Mouse (Mus musculus): ENCODE measurements around the gene Llcfc1. TPM values are rescaled to one million over a fixed set of nuclear protein-coding genes. Genes with fewer than 3 reads are reported as not detected.
A peak's percentile ranks its signal among the peaks of the same experiment; 100 is the strongest.

Llcfc1 gene
- polyA plus RNA-seq, 1 experiment from 2014 or later, result 0.49 TPM

DNA sequence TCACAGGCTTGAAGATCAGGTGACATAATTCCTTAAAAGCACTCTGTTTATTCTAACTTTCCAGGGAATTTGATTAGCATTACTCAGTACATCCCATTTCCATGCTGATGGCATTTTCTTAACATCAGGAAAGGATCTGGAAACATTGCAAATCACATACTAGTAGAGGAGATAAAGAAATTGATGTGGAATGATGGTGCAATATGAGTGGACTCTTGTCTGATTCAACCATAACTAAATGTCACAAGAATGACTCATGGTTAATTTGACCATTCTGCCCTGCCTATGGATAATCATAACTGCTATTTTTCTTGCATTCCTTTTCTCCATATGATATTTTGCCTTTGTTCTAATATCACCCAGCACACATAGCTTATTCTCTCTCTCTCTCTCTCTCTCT lies 8.0 kb downstream of the Llcfc1 start:
- no peak overlapping the region for H3K27ac ChIP-seq
- H3K4me3 ChIP-seq (replicated peaks; ENCODE audit: low read depth, low read length), result no peak overlapping the region
- no peak overlapping the region for H3K9ac ChIP-seq (ENCODE audit: low read depth, low read length)
- H3K4me1 ChIP-seq (replicated peaks; ENCODE audit: insufficient read depth, low read length), result no peaks in the 10 kb centered on the region
- no peak for DNase-seq (ENCODE audit: low spot score)
- H3K27me3 ChIP-seq (ENCODE audit: insufficient read depth, low read length), result no peaks in the 10 kb centered on the region
- no peak overlapping the region for H3K4me2 ChIP-seq (ENCODE audit: low read length)
- no peaks in the 10 kb centered on the region for H3K9me3 ChIP-seq (replicated peaks; ENCODE audit: low read length)
- H3K36me3 ChIP-seq (ENCODE audit: insufficient read depth, low read length), result no peaks in the 10 kb centered on the region
- ATAC-seq (replicated peaks; ENCODE audit: low FRiP score, low read depth), result no peak
- no peak for TF ChIP-seq CTCF (IDR thresholded peaks at IDR 0.05; ENCODE audit: low read depth)

DNA sequence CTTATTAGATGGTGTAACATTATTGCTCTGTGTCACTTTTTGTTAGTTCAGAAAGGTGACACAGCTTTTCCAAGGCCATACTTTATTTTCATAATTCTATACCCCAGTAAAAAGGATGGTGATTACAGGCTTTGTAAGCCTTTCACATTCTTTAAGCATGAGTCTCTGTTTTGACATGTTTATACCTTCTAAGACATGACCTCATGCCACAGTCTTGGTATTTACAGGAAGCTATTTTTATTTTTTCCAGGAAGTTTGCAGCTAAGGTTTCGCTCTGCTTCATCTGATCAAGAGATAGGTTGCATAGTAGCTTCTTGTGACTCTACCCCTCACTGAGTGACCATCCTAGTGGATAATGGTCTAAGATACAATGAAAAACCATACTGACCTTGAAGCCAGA lies 10.2 kb downstream of the Llcfc1 start:
- Histone ChIP-seq H3K4me3 (replicated peaks; ENCODE audit: low read depth, low read length) (no peak overlapping the region), H3K27ac (no peak overlapping the region), H3K9ac (ENCODE audit: low read depth, low read length) (no peak overlapping the region), H3K27me3 (ENCODE audit: insufficient read depth, low read length) (no peaks in the 10 kb centered on the region), H3K9me3 (replicated peaks; ENCODE audit: low read length) (no peaks in the 10 kb centered on the region), H3K4me1 (replicated peaks; ENCODE audit: insufficient read depth, low read length) (no peaks in the 10 kb centered on the region), H3K4me2 (ENCODE audit: low read length) (no peak overlapping the region), H3K36me3 (ENCODE audit: insufficient read depth, low read length) (no peaks in the 10 kb centered on the region)
- no peak for TF ChIP-seq CTCF (IDR thresholded peaks at IDR 0.05; ENCODE audit: low read depth)
- 66% methylated on average over 1 of the region's 1 CpGs for WGBS
- no peak for DNase-seq (ENCODE audit: low spot score)
- no peak for ATAC-seq (replicated peaks; ENCODE audit: low FRiP score, low read depth)

DNA sequence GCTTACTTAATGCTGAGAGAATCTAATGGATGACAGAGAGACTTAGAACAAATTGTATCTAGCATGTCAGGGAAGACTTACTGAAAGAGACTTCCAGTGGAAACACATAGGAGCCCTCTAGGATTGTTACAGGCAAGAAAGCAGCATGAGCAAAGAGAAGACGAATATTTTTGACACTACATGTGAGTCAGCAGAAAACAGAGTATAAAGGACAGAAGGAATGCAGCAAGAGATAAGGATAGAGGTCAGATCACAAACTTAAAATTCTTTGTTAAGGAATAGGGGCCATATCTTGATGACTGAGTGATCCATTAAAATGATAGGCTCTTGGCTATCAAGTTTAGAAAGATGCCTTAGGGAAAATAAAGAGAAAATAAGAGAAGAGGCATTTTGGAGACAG lies 17.0 kb downstream of the Llcfc1 start:
- WGBS, result 87% methylated on average over 1 of the region's 1 CpGs
- no peak for TF ChIP-seq CTCF (IDR thresholded peaks at IDR 0.05; ENCODE audit: low read depth)

DNA sequence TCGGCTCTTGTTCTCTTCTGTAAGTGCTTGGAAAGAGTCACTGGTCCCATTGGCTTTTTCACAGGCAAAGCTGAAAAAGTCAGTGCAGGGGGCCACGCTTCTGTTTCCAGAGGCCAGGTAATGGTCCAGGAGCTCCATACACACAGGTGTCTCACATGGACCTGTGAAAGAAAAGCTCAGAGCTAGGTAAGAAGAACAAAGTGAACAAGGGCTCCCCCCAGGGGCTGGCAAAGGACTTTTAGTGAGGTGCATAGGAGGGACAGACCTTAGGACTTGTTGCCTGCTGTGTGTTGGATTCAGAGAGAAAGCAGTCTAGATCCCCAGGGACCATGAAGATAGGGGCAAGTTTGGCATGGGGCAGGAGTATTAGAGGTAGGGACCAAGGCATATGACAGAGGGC lies 18.7 kb downstream of the Llcfc1 start:
- no peak overlapping the region for H3K4me2 ChIP-seq (ENCODE audit: low read length)
- H3K27ac ChIP-seq, result no peak overlapping the region
- no peak overlapping the region for H3K9ac ChIP-seq (ENCODE audit: low read depth, low read length)
- peak; percentile 46; the same call in 1 of the 2 replicates for TF ChIP-seq CTCF (IDR thresholded peaks at IDR 0.05; ENCODE audit: low read depth)
- DNase-seq (ENCODE audit: low spot score) (no peak), ATAC-seq (replicated peaks; ENCODE audit: low FRiP score, low read depth) (0 out of 2 replicates have a peak, but pooled peaks have one; percentile 36)
- 65% methylated on average over 2 of the region's 2 CpGs for WGBS
- H3K27me3 ChIP-seq (ENCODE audit: insufficient read depth, low read length), result no peaks in the 10 kb centered on the region
- H3K9me3 ChIP-seq (replicated peaks; ENCODE audit: low read length), result no peaks in the 10 kb centered on the region
- H3K4me1 ChIP-seq (replicated peaks; ENCODE audit: insufficient read depth, low read length), result no peaks in the 10 kb centered on the region
- H3K36me3 ChIP-seq (ENCODE audit: insufficient read depth, low read length), result no peaks in the 10 kb centered on the region
- H3K4me3 ChIP-seq (replicated peaks; ENCODE audit: low read depth, low read length), result no peak overlapping the region

More for the DNA sequence above, 17.0 kb downstream of the Llcfc1 start:
- no peaks in the 10 kb centered on the region for H3K4me1 ChIP-seq (replicated peaks; ENCODE audit: insufficient read depth, low read length)
- no peaks in the 10 kb centered on the region for H3K36me3 ChIP-seq (ENCODE audit: insufficient read depth, low read length)
- H3K9me3 ChIP-seq (replicated peaks; ENCODE audit: low read length), result no peaks in the 10 kb centered on the region
- no peak overlapping the region for H3K27ac ChIP-seq
- H3K4me3 ChIP-seq (replicated peaks; ENCODE audit: low read depth, low read length), result no peak overlapping the region
- DNase-seq (ENCODE audit: low spot score), result no peak
- no peak overlapping the region for H3K4me2 ChIP-seq (ENCODE audit: low read length)
- ATAC-seq (replicated peaks; ENCODE audit: low FRiP score, low read depth), result no peak
- H3K27me3 ChIP-seq (ENCODE audit: insufficient read depth, low read length), result no peaks in the 10 kb centered on the region
- H3K9ac ChIP-seq (ENCODE audit: low read depth, low read length), result no peak overlapping the region

DNA sequence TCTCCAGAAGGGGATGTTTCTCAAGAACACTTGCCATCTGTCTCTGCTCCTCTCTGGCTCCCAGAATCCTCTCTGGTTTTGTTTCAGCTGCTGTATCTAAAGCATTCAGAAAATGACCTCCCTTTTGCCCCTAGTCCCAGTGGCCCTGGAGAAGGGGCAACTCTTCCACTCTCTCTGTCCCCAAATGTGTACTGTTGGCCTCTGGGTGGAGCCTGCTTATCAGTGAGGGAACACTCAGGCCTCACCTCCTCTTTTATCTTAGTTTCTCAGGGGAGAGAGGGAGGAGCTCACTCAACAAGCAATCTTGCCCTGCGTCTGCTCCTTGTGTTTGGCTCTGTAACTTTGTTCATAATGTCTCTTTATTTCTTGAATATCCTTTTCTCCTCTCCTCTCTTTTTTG lies 19.9 kb downstream of the Llcfc1 start, which contains the start of gene Kel:
TSS of gene Kel (minus strand) at position 217 of the 400 bp plus-strand sequence.
- ATAC-seq (replicated peaks; ENCODE audit: low FRiP score, low read depth), result no peak
- Histone ChIP-seq H3K27ac (no peak within 1 kb of the TSS), H3K4me1 (replicated peaks; ENCODE audit: insufficient read depth, low read length) (no peaks in the 10 kb centered on the region), H3K4me3 (replicated peaks; ENCODE audit: low read depth, low read length) (no peak within 1 kb of the TSS), H3K9me3 (replicated peaks; ENCODE audit: low read length) (no peaks in the 10 kb centered on the region), H3K9ac (ENCODE audit: low read depth, low read length) (no peak within 1 kb of the TSS), H3K36me3 (ENCODE audit: insufficient read depth, low read length) (no peaks in the 10 kb centered on the region), H3K4me2 (ENCODE audit: low read length) (no peak within 1 kb of the TSS), H3K27me3 (ENCODE audit: insufficient read depth, low read length) (no peaks in the 10 kb centered on the region)
- no peak for DNase-seq (ENCODE audit: low spot score)
- WGBS, result 31% methylated on average over 1 of the region's 1 CpGs
- TF ChIP-seq CTCF (IDR thresholded peaks at IDR 0.05; ENCODE audit: low read depth), result no peak

DNA sequence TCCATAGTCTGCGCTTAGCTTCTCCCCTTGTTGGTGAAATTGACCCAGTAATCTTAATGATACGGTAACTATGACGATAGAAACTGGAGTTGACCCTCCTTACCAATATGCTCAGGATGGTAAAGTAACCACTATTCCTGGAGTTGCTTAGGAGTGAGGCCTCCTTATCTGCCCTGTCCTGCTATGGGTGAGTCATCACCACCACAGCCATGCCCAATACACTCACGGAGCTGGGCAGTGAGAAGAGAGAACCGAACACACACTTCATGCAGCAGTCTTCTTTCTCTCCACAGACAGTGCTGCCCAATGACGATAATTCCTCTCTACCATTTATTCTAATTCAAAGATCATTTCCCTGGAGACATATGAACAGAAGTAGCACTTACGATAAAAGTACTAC lies 22.0 kb downstream of the Llcfc1 start:
- DNase-seq (ENCODE audit: low spot score), result no peak
- no peaks in the 10 kb centered on the region for H3K4me1 ChIP-seq (replicated peaks; ENCODE audit: insufficient read depth, low read length)
- H3K27me3 ChIP-seq (ENCODE audit: insufficient read depth, low read length), result no peaks in the 10 kb centered on the region
- no peak overlapping the region for H3K4me3 ChIP-seq (replicated peaks; ENCODE audit: low read depth, low read length)
- no peaks in the 10 kb centered on the region for H3K36me3 ChIP-seq (ENCODE audit: insufficient read depth, low read length)
- no peak overlapping the region for H3K9ac ChIP-seq (ENCODE audit: low read depth, low read length)
- no peak for TF ChIP-seq CTCF (IDR thresholded peaks at IDR 0.05; ENCODE audit: low read depth)
- no peaks in the 10 kb centered on the region for H3K9me3 ChIP-seq (replicated peaks; ENCODE audit: low read length)
- no peak overlapping the region for H3K27ac ChIP-seq
- ATAC-seq (replicated peaks; ENCODE audit: low FRiP score, low read depth), result no peak
- WGBS, result 93% methylated on average over 7 of the region's 7 CpGs
- H3K4me2 ChIP-seq (ENCODE audit: low read length), result no peak overlapping the region

DNA sequence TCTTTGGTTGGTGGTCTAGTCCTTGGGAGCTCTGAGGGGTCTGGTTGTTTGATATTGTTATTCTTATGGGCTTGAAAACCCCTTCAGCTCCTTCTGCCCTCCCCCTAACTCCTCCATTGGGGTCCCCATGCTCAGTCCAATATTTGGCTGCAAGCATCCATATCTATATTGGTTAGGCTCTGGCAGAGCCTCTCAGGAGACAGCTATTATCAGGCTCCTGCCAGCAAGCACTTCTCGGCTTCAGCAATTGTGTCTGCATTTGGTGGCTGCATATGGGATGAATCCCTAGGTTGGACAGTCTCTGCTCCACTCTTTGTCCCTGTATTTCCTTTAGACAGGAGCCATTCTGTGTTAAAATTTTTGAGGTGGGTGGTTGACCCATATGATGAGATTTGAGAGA lies 26.1 kb downstream of the Llcfc1 start:
- Histone ChIP-seq H3K27me3 (ENCODE audit: insufficient read depth, low read length) (no peaks in the 10 kb centered on the region), H3K4me2 (ENCODE audit: low read length) (no peak overlapping the region), H3K4me1 (replicated peaks; ENCODE audit: insufficient read depth, low read length) (no peaks in the 10 kb centered on the region), H3K9me3 (replicated peaks; ENCODE audit: low read length) (no peaks in the 10 kb centered on the region), H3K36me3 (ENCODE audit: insufficient read depth, low read length) (no peaks in the 10 kb centered on the region), H3K27ac (no peak overlapping the region), H3K4me3 (replicated peaks; ENCODE audit: low read depth, low read length) (no peak overlapping the region), H3K9ac (ENCODE audit: low read depth, low read length) (no peak overlapping the region)
- DNase-seq (ENCODE audit: low spot score) (no peak), ATAC-seq (replicated peaks; ENCODE audit: low FRiP score, low read depth) (no peak)
- 84% methylated on average over 1 of the region's 1 CpGs for WGBS
- TF ChIP-seq CTCF (IDR thresholded peaks at IDR 0.05; ENCODE audit: low read depth), result no peak
